Mouse (Mus musculus): ENCODE measurements at regions not wholly inside any gene's neighbourhood (a gene's known extent, or its start where the extent isn't known, plus 50 kb on each side); places are given as distances from the start of the nearest gene placed in this dataset.

DNA sequence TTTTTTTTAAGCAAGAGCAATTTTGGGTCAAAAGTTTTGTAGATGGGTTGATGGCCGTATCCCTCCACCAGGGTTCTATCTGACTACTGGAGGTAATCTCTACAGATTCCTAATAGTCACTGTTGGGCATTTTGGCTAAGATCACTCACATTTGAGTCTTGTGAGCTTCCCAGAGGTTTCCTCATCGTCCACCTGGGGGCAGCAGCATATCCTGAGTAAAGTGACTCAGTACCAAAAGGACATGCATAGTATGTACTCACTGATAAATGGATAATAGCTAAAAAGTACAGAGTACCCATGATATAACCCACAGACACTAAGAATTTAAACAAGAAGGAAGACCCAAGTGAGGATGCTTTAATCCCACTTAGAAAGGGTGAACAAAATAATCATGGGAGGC, 1390.0 kb downstream of the Amy2a5 start:
- DNase-seq (ENCODE audit: low spot score): peak; percentile 18

Data from embryo, embryonic 10.5 days (tissue).